Mouse (Mus musculus) frontal cortex, postnatal 10 days (tissue): ENCODE results near the gene Ptpa.

Source experiments
- DNase-seq, 2 experiments: peaks; one replicate each; pipeline ENCODE4 v3.0.0; 2022; ENCODE audit warnings: low spot score in 2 of 2, mixed read lengths in 1 of 2

The Ptpa gene

GRCm38 (mm10) chr2:30436809-30437208 is 21.0 kb downstream of the Ptpa start:
- DNase-seq, result no peak

- DNase-seq, result no peak
Observed at GRCm38 (mm10) chr2:30437791-30438190, 22.0 kb downstream of the Ptpa start.

- no peak for DNase-seq
Observed at GRCm38 (mm10) chr2:30439631-30440030, 23.8 kb downstream of the Ptpa start.

GRCm38 (mm10) chr2:30440211-30440700 is 24.4 kb downstream of the Ptpa start:
- DNase-seq, result no peak

GRCm38 (mm10) chr2:30440701-30441517 is 25.1 kb downstream of the Ptpa start:
- DNase-seq, result peak; percentile 56 to 64

- peak; percentile 63 to 73 for DNase-seq
Observed at GRCm38 (mm10) chr2:30441518-30442497, 26.0 kb downstream of the Ptpa start.

- DNase-seq, result no peak
Observed at GRCm38 (mm10) chr2:30442498-30442890, 26.7 kb downstream of the Ptpa start.

- DNase-seq, result no peak
Observed at GRCm38 (mm10) chr2:30443281-30443680, 27.4 kb downstream of the Ptpa start.

- DNase-seq, result no peak
Observed at GRCm38 (mm10) chr2:30444006-30444405, 28.2 kb downstream of the Ptpa start.

GRCm38 (mm10) chr2:30444450-30444849 is 28.6 kb downstream of the Ptpa start:
- DNase-seq, result no peak

GRCm38 (mm10) chr2:30445312-30445711 is 29.5 kb downstream of the Ptpa start:
- no peak for DNase-seq

GRCm38 (mm10) chr2:30446891-30447826 is 31.3 kb downstream of the Ptpa start:
- DNase-seq, result no peak

- DNase-seq, result no peak
Observed at GRCm38 (mm10) chr2:30448371-30448770, 32.5 kb downstream of the Ptpa start.

- DNase-seq, result no peak
Observed at GRCm38 (mm10) chr2:30450530-30450929, 34.7 kb downstream of the Ptpa start.

GRCm38 (mm10) chr2:30451525-30451924 is 35.7 kb downstream of the Ptpa start:
- no peak for DNase-seq

- no peak for DNase-seq
Observed at GRCm38 (mm10) chr2:30453570-30453969, 37.7 kb downstream of the Ptpa start.

GRCm38 (mm10) chr2:30454587-30454986 is 38.7 kb downstream of the Ptpa start:
- DNase-seq, result no peak

GRCm38 (mm10) chr2:30456104-30456980 is 40.5 kb downstream of the Ptpa start:
- no peak for DNase-seq

- DNase-seq, result no peak
Observed at GRCm38 (mm10) chr2:30458349-30458748, 42.5 kb downstream of the Ptpa start.

GRCm38 (mm10) chr2:30459241-30459640 is 43.4 kb downstream of the Ptpa start:
- DNase-seq, result no peak
